Mouse (Mus musculus): ENCODE data around the gene Abca7. TPM values are rescaled to one million over a fixed set of nuclear protein-coding genes. Genes with fewer than 3 reads are reported as not detected.
"Not testable (repeated sequence)": the region's sequence is repeated elsewhere in the genome, so short reads cannot be mapped to it uniquely, and the experiment has no call there.

Abca7 gene
- polyA plus RNA-seq, 1 experiment: 3.5 TPM

DNA sequence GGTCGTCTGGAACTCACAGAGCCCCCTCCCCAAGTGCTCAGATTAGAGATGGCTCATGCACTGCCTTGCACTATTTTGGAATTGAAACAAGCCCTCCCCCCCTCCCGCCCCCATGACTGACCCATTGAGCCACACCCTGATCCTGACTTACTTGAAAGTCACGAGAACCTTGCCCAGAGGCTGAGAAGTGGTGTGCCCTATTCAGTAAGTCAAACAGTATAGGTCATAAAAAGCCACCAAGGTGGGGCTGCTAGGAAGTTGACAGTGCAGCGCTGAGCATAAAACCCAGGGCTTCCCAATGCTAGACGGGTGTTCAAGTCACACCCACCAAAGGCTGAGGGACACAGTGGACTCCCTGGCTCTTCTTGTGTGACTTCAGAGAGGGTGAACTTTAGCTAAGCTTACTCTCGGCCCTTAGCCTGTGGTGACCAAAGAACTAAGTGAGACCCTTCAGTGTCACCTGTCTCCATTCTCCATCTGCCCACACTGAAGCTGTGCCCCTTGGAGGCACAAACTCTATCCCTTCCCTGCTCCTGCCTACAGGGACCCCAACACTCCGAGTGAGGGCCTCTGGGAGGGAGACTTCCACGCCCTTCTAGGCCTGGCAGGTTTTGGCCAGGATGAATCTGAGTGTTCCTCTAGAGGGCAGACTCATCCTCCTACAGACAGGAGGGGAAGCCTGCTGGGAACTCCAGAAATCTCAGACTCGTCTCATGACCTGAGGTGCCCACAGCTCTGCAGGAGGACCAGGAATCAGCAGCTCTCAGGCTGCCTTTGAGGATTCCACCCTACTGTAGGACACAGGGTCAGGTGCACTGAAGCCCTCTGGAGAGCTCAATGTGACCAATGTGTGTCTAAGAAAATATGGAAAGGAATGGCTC is 37.5 kb downstream of the Abca7 start:
- peaks cover 5% of the 10 kb centered on the region for H3K4me1 ChIP-seq (ENCODE audit: control insufficient read depth, insufficient read depth, low read length)
- TF ChIP-seq POLR2A (IDR thresholded peaks at IDR 0.05; ENCODE audit: low read depth, low read length): no peak
- 0 out of 2 replicates have a peak, but pooled peaks have one; percentile 7 for TF ChIP-seq CTCF (IDR thresholded peaks at IDR 0.05; ENCODE audit: borderline replicate concordance, insufficient read depth, low read length)
- H3K4me3 ChIP-seq (ENCODE audit: insufficient read depth, low read length): no peak overlapping the region
- H3K27ac ChIP-seq (ENCODE audit: insufficient read depth, low read length): peak overlapping the region; percentile 32

DNA sequence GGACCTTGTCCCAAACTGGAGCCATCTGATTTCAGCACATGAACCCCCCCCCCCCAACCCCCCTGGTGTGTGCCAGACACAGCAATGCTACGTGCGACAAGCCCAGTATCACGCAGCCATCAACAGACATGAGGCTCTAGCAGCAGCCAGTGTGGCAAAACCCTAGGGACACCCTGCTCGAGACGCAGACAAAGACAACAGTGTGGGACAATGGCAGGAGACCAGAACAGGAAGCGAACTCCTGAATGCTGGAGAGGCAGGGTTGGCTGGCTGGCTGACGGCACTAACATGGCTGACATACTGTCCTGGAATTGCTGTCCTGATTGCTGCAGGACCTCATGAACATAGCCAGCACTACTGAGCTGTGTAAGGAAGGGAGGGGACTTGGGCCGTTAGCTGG is 38.9 kb downstream of the Abca7 start:
- Histone ChIP-seq H3K4me3 (ENCODE audit: insufficient read depth, low read length) (no peak overlapping the region), H3K4me1 (ENCODE audit: control insufficient read depth, insufficient read depth, low read length) (peaks cover 5% of the 10 kb centered on the region), H3K27ac (ENCODE audit: insufficient read depth, low read length) (no peak overlapping the region)
- TF ChIP-seq CTCF (IDR thresholded peaks at IDR 0.05; ENCODE audit: borderline replicate concordance, insufficient read depth, low read length) (no peak), POLR2A (IDR thresholded peaks at IDR 0.05; ENCODE audit: low read depth, low read length) (no peak)

DNA sequence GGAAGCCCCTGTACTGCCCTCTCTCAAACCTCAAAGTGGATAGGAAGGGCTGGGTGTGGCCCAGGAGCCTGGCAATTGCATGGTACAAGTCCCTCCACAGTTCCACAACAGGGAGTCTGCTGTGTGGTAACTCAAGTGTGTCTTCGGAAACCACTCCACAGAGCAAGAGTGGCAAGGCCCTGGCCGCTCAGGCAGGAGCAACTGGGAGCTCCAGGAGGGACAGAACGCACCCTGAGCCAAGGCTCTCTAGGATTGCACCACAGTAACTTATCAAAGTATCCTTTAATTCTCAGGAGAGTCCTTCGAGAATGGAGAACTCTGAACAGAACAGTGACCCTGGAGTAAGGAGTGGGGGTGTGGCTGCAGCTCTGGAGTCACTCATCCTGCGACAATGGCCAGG is 39.4 kb downstream of the Abca7 start:
- H3K4me3 ChIP-seq (ENCODE audit: insufficient read depth, low read length): no peak overlapping the region
- H3K4me1 ChIP-seq (ENCODE audit: control insufficient read depth, insufficient read depth, low read length): peaks cover 5% of the 10 kb centered on the region
- TF ChIP-seq CTCF (IDR thresholded peaks at IDR 0.05; ENCODE audit: borderline replicate concordance, insufficient read depth, low read length): no peak
- no peak for TF ChIP-seq POLR2A (IDR thresholded peaks at IDR 0.05; ENCODE audit: low read depth, low read length)
- no peak overlapping the region for H3K27ac ChIP-seq (ENCODE audit: insufficient read depth, low read length)

DNA sequence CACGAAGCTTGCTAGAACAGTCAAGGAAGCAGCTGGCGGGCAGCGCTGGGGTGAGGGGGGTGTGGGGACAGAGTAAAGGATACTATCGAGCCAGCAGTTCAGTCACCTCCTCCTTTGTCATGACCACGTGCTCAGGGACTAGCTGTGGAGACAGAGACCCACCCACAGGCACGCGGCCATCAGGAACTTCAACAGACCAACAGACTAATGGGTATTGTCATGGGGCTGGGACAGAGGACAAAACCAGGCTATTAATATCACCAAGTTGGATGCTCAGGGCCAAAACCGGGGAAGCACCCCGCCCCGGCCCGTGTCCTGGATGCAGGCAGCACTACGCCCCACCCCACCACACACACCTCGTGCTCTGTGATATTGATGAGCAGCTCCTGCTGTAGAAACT is 40.5 kb downstream of the Abca7 start:
- Histone ChIP-seq H3K4me1 (ENCODE audit: control insufficient read depth, insufficient read depth, low read length) (peaks cover 5% of the 10 kb centered on the region), H3K4me3 (ENCODE audit: insufficient read depth, low read length) (no peak overlapping the region)
- TF ChIP-seq CTCF (IDR thresholded peaks at IDR 0.05; ENCODE audit: borderline replicate concordance, insufficient read depth, low read length) (no peak), POLR2A (IDR thresholded peaks at IDR 0.05; ENCODE audit: low read depth, low read length) (no peak)

DNA sequence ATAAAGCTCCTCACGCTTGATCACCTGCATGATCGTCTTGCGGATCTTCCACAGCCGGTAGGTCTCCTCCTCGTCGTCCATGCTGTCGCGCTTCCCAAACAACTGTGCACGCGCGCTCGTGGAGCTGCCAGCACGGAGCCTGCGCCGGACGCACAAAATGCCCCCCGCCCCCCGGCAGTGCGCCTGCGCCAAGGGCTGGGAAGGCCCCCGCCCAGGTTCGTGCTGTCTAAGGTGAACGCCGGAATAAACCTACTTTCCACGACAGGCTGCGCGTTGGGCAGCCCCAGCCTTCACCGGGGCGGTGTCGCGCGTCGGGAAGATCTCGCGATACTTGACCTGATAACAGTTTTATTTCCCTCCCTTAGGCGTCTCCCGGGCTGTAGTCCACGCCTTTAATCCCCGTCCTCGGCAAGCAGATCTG is 43.3 kb downstream of the Abca7 start, which contains the start of gene Polr2e:
Polr2e (minus strand) TSS at position 237 of the 421 bp plus-strand sequence.
- TF ChIP-seq CTCF (IDR thresholded peaks at IDR 0.05; ENCODE audit: borderline replicate concordance, insufficient read depth, low read length) (no peak), POLR2A (IDR thresholded peaks at IDR 0.05; ENCODE audit: low read depth, low read length) (peak; percentile 90)
- no peaks in the 10 kb centered on the region; the same call in 1 of the 2 replicates for H3K4me1 ChIP-seq (ENCODE audit: control insufficient read depth, insufficient read depth, low read length)
- H3K4me3 ChIP-seq (ENCODE audit: insufficient read depth, low read length): peak within 1 kb of the TSS; percentile 70
- H3K27ac ChIP-seq (ENCODE audit: insufficient read depth, low read length): no peak within 1 kb of the TSS

More for the DNA sequence above, 40.5 kb downstream of the Abca7 start:
- H3K27ac ChIP-seq (ENCODE audit: insufficient read depth, low read length): no peak overlapping the region

DNA sequence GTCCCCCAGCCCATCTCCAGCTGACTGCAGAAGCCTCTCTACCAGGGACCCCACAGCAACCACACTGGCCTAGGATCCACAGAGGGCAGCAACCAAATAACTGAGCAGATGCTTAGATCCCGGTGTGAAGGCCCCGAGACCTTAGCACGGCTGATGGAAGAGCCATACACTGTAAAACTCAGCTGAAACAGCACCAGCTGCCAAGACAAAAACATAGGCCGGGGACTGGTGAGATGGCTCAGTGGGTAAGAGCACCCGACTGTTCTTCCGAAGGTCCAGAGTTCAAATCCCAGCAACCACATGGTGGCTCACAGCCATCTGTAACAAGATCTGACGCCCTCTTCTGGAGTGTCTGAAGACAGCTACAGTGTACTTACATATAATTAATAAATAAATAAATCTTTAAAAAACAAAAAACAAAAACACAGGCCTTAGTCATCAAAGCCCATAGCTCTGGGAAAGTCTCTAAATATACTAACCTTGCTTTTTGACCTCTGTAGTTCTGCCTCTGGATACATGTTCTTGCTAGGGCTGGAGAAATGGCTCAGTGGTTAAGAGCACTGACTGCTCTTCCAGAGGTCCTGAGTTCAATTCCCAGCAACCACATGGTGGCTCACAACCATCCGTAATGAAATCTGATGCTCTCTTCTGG is 45.2 kb downstream of the Abca7 start:
- H3K4me1 ChIP-seq (ENCODE audit: control insufficient read depth, insufficient read depth, low read length); H3K27ac ChIP-seq (ENCODE audit: insufficient read depth, low read length); H3K4me3 ChIP-seq (ENCODE audit: insufficient read depth, low read length): not testable (repeated sequence)

DNA sequence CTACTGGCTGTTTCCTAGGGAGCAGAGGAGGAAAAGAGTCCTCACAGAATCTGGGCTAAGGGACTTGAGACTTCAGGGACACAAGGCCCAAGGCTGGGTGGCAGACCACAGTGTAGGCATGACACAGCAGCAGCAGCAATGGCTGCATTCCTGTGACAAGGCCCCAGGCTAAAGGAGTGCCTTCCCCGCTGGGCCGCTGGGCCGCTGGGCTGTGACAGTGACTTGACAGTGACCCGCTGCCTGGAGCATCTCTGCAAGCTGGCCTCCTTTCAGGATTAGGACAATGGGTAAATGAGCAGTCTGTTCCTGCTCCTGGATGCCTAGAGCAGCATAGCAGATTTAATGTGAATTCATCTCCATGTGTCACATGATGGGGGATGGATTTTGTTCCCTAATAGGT is 47.8 kb downstream of the Abca7 start:
- TF ChIP-seq POLR2A (IDR thresholded peaks at IDR 0.05; ENCODE audit: low read depth, low read length): no peak
- TF ChIP-seq CTCF (IDR thresholded peaks at IDR 0.05; ENCODE audit: borderline replicate concordance, insufficient read depth, low read length): no peak
- no peaks in the 10 kb centered on the region for H3K4me1 ChIP-seq (ENCODE audit: control insufficient read depth, insufficient read depth, low read length)
- H3K4me3 ChIP-seq (ENCODE audit: insufficient read depth, low read length): no peak overlapping the region
- H3K27ac ChIP-seq (ENCODE audit: insufficient read depth, low read length): no peak overlapping the region

DNA sequence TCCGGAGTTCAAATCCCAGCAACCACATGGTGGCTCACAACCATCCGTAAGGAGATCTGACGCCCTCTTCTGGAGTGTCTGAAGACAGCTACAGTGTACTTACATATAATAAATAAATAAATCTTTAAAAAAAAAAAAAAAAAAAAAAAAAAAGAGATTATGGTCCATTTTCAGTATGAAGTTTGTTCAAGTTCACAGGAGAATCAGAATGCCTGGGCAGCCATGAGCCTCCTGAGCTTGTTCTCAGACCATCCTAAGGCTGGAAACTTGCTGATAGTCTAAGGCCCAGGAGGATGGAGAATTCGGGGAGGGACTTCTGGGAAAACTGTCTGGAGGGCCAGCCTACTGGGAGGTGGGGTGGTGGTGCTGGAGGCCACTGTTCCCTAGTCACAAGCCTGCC is 49.1 kb downstream of the Abca7 start:
- H3K27ac ChIP-seq (ENCODE audit: insufficient read depth, low read length); H3K4me1 ChIP-seq (ENCODE audit: control insufficient read depth, insufficient read depth, low read length): not testable (repeated sequence)

DNA sequence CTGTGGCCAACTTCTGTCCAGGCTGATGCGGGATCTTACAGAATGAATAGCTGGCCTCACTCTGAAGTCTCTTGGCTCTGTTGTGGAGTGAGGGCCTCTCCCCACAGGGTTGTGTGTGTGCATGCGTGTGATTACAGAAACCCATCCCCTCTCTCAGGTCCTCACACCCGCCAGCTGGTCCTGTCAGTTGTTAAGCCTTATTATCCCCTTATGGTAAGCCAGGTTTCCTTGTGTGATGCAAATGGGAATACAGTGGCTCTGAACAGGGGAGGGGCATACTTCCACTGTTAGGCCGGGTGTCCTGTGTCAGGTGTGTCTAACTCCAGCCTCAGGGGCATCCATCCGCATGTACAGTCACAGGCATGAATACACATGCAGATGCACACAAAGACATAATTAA is 49.5 kb downstream of the Abca7 start:
- Histone ChIP-seq H3K4me3 (ENCODE audit: insufficient read depth, low read length) (no peak overlapping the region), H3K27ac (ENCODE audit: insufficient read depth, low read length) (no peak overlapping the region), H3K4me1 (ENCODE audit: control insufficient read depth, insufficient read depth, low read length) (no peaks in the 10 kb centered on the region)
- TF ChIP-seq POLR2A (IDR thresholded peaks at IDR 0.05; ENCODE audit: low read depth, low read length): no peak
- no peak for TF ChIP-seq CTCF (IDR thresholded peaks at IDR 0.05; ENCODE audit: borderline replicate concordance, insufficient read depth, low read length)

More for the DNA sequence above, 49.1 kb downstream of the Abca7 start:
- H3K4me3 ChIP-seq (ENCODE audit: insufficient read depth, low read length): not testable (repeated sequence)

DNA sequence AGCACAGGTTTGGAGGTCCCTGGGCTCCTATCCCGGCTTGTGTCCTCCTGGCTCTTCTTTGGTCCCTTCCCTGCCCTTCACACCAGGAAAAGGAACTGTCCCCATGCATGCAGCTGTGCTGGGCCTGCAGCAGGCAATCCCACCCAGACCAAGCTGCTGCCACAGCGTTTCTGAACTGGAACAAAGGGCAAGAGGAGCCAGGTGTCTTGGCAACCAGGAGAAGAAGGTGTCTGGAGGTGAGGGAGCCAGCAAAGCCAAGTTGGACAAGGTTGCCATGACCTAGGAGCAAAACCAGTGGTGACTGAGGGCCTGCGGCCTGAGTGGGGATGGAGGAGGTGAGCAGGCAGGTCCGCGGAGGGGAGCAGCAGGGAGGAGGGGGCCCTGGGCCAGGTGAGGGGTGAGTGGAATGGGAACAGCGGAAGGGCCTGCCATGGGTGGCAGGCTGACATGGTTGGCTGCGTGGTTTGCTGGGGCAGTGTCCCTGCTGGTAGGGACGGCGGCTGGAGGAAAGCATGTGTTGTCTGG is 50.8 kb downstream of the Abca7 start, which contains the start of gene Gpx4:
Gpx4 (plus strand) TSS at position 126 of the 525 bp plus-strand sequence.
- no peak within 1 kb of the TSS for H3K27ac ChIP-seq (ENCODE audit: insufficient read depth, low read length)
- peaks cover 4% of the 10 kb centered on the region; the same call in 1 of the 2 replicates for H3K4me1 ChIP-seq (ENCODE audit: control insufficient read depth, insufficient read depth, low read length)
- no peak for TF ChIP-seq CTCF (IDR thresholded peaks at IDR 0.05; ENCODE audit: borderline replicate concordance, insufficient read depth, low read length)
- TF ChIP-seq POLR2A (IDR thresholded peaks at IDR 0.05; ENCODE audit: low read depth, low read length): no peak
- H3K4me3 ChIP-seq (ENCODE audit: insufficient read depth, low read length): no peak within 1 kb of the TSS

Measured in embryonic fibroblast, embryonic 13.5 days (primary cell).